Mouse (Mus musculus) ES-Bruce4 (cell line): ENCODE results near the gene Pgrmc1.

Experiments used
- CTCF ChIP-seq: IDR thresholded peaks from one replicate; pipeline ENCODE4 v1.8.1; 2011; ENCODE audit warnings: low read depth, low read length
- POLR2A ChIP-seq: IDR thresholded peaks from one replicate; pipeline ENCODE4 v1.8.1; 2011; ENCODE audit warnings: low read length; ENCODE audit not compliant: insufficient read depth

GRCm38 (mm10) chrX:36551351-36551750 lies 46.7 kb upstream of the Pgrmc1 start:
- TF ChIP-seq CTCF (no peak), POLR2A (no peak)
